Comparison of ENCODE assay signal across 12 mouse cellular contexts in genomic region chr7:129650717-129651116, GRCm38 (mm10). TPM values are rescaled to one million over a fixed set of nuclear protein-coding genes. Genes with fewer than 3 reads are reported as not detected.
DNase-seq lines count a peak whose midpoint lies in the region; ATAC-seq and TF ChIP-seq lines count a peak whose summit lies in the region.
"Had no signal": no experiment of that assay in that cellular context is flagged by ENCODE, and none has a peak within 500 bp of the region (broad histone marks: within the 10 kb centered on the region; RNA-seq: fewer than 3 reads in every experiment).

No protein-coding gene starts in this region.

- H3K9me3 ChIP-seq in heart, embryonic 13.5 days, result no peaks in the 10 kb centered on the region
- H3K9me3 ChIP-seq in embryonic facial prominence, embryonic 14.5 days (ENCODE audit: control insufficient read depth, low read length), result no peaks in the 10 kb centered on the region
- no peaks in the 10 kb centered on the region for H3K9me3 ChIP-seq in stomach, embryonic 14.5 days (ENCODE audit: control insufficient read depth, low read depth, low read length)
- H3K9me3 ChIP-seq: heart, embryonic 12.5 days had no signal

- H3K4me3 ChIP-seq in heart, embryonic 13.5 days, result no peak overlapping the region
- no peak overlapping the region for H3K4me3 ChIP-seq in heart, adult 2 months
- no peak overlapping the region for H3K4me3 ChIP-seq in embryonic facial prominence, embryonic 14.5 days (ENCODE audit: low read depth, low read length)
- no peak overlapping the region for H3K4me3 ChIP-seq in stomach, embryonic 14.5 days (ENCODE audit: low read depth, low read length)
- H3K4me3 ChIP-seq: heart, embryonic 12.5 days had no signal

- 0 out of 2 replicates have a peak overlapping the region, but pooled peaks have one; percentile 12 for H3K27ac ChIP-seq in heart, embryonic 13.5 days (replicated peaks)
- no peak overlapping the region for H3K27ac ChIP-seq in heart, adult 2 months
- H3K27ac ChIP-seq in embryonic facial prominence, embryonic 14.5 days (replicated peaks; ENCODE audit: low read depth, low read length), result peak overlapping the region; percentile 65
- H3K27ac ChIP-seq in stomach, embryonic 14.5 days (ENCODE audit: low read length), result peak overlapping the region; percentile 63; the same call in 1 of the 2 replicates
- H3K27ac ChIP-seq: liver, embryonic 14.5 days had no signal

- no peaks in the 10 kb centered on the region for H3K79me2 ChIP-seq in heart, adult 2 months (replicated peaks; ENCODE audit: control insufficient read depth, insufficient read depth, low read length)

- ATAC-seq in heart, embryonic 13.5 days (ENCODE audit: extremely low read depth, insufficient number of reproducible peaks, low FRiP score, low TSS enrichment), result no peak
- no peak for ATAC-seq in embryonic facial prominence, embryonic 14.5 days (ENCODE audit: low read depth)
- ATAC-seq in stomach, embryonic 14.5 days (ENCODE audit: insufficient number of reproducible peaks, insufficient read depth, low FRiP score, low read depth), result no peak

- TF ChIP-seq POLR2A in heart, adult 2 months (IDR thresholded peaks at IDR 0.05; ENCODE audit: insufficient read depth, low read depth, low read length), result no peak

- WGBS in heart, embryonic 13.5 days, result 63% methylated on average over 5 of the region's 5 CpGs
- 70% methylated on average over 5 of the region's 5 CpGs for WGBS in heart, adult 2 months
- 73% methylated on average over 5 of the region's 5 CpGs for WGBS in embryonic facial prominence, embryonic 14.5 days
- 82% methylated on average over 5 of the region's 5 CpGs for WGBS in stomach, embryonic 14.5 days

- H3K36me3 ChIP-seq in heart, embryonic 13.5 days, result no peaks in the 10 kb centered on the region
- H3K36me3 ChIP-seq in heart, adult 2 months (ENCODE audit: control insufficient read depth, insufficient read depth, low read length), result no peaks in the 10 kb centered on the region
- H3K36me3 ChIP-seq in embryonic facial prominence, embryonic 14.5 days (ENCODE audit: control insufficient read depth, insufficient read depth, low read length), result no peaks in the 10 kb centered on the region
- no peaks in the 10 kb centered on the region for H3K36me3 ChIP-seq in stomach, embryonic 14.5 days (ENCODE audit: control insufficient read depth, insufficient read depth, low read length)
- H3K36me3 ChIP-seq: heart, embryonic 12.5 days had no signal

- TF ChIP-seq CTCF in heart, adult 2 months (IDR thresholded peaks at IDR 0.05), result no peak

- intact Hi-C loops in heart, adult 2 months (cut with DNase I), result no loop called here

- DNase-seq in heart, adult 2 months, result no peak
- peak; percentile 60 for DNase-seq in lung, postnatal 10 days
- DNase-seq in lung, postnatal 14 days, result no peak
- DNase-seq in embryonic facial prominence, embryonic 14.5 days (ENCODE audit: low spot score), result peak; percentile 49
- DNase-seq in right cerebral cortex, postnatal 10 days (ENCODE audit: low spot score in 2 of 2), result no peak
- DNase-seq: cerebellum, postnatal 36 days; kidney, adult 2 months; thymus, postnatal 14 days had no signal

- peaks cover 9% of the 10 kb centered on the region; the same call in 1 of the 2 replicates for H3K27me3 ChIP-seq in heart, embryonic 13.5 days (replicated peaks)
- H3K27me3 ChIP-seq in heart, adult 2 months (ENCODE audit: control insufficient read depth, insufficient read depth, low read length), result no peaks in the 10 kb centered on the region
- H3K27me3 ChIP-seq in embryonic facial prominence, embryonic 14.5 days (replicated peaks; ENCODE audit: control insufficient read depth, insufficient read depth, low read length), result no peaks in the 10 kb centered on the region
- no peaks in the 10 kb centered on the region for H3K27me3 ChIP-seq in stomach, embryonic 14.5 days (ENCODE audit: control insufficient read depth, insufficient read depth, low read length)

- peaks cover 28% of the 10 kb centered on the region for H3K4me1 ChIP-seq in heart, embryonic 13.5 days
- H3K4me1 ChIP-seq in heart, adult 2 months (ENCODE audit: control insufficient read depth, insufficient read depth, low read length), result no peaks in the 10 kb centered on the region
- H3K4me1 ChIP-seq in embryonic facial prominence, embryonic 14.5 days (ENCODE audit: control insufficient read depth, insufficient read depth, low read length), result peaks cover 5% of the 10 kb centered on the region; the same call in 1 of the 2 replicates
- H3K4me1 ChIP-seq in stomach, embryonic 14.5 days (ENCODE audit: control insufficient read depth, insufficient read depth, low read length), result peaks cover 8% of the 10 kb centered on the region
- H3K4me1 ChIP-seq: heart, embryonic 12.5 days had no signal

- H3K9ac ChIP-seq in heart, embryonic 13.5 days, result no peak overlapping the region
- no peak overlapping the region for H3K9ac ChIP-seq in heart, adult 2 months (ENCODE audit: low read depth, low read length)
- H3K9ac ChIP-seq in embryonic facial prominence, embryonic 14.5 days (ENCODE audit: low read depth, low read length), result no peak overlapping the region
- no peak overlapping the region for H3K9ac ChIP-seq in stomach, embryonic 14.5 days (replicated peaks; ENCODE audit: low read depth, low read length)
- H3K9ac ChIP-seq: heart, embryonic 12.5 days; liver, embryonic 14.5 days had no signal

- H3K4me2 ChIP-seq in heart, embryonic 13.5 days, result no peak overlapping the region
- no peak overlapping the region for H3K4me2 ChIP-seq in embryonic facial prominence, embryonic 14.5 days (ENCODE audit: low read depth, low read length)
- no peak overlapping the region for H3K4me2 ChIP-seq in stomach, embryonic 14.5 days (replicated peaks; ENCODE audit: low read depth, low read length)
- H3K4me2 ChIP-seq: heart, embryonic 12.5 days had no signal

- no peak for TF ChIP-seq EP300 in heart, adult 2 months (IDR thresholded peaks at IDR 0.05; ENCODE audit: insufficient read depth, low read depth, low read length)

RNA-seq across cellular contexts. Expression of gene Wdr11, which starts 59.1 kb away (rescaled TPM):
- polyA plus RNA-seq in heart, embryonic 13.5 days (2015; fragmentation: Nextera tagmentation; extraction: Ambion mirVana), result 24.8 and 25.8 TPM in 2 replicates
- total RNA-seq in heart, adult 2 months (2021), result 10 to 100 TPM; 19.9 to 20.7 TPM
- 13.0 and 17.3 TPM in 2 replicates for polyA plus RNA-seq in heart, adult 2 months (2012; rRNA removed)
- 34.6 and 38.5 TPM in 2 replicates for polyA plus RNA-seq in embryonic facial prominence, embryonic 14.5 days (2014; fragmentation: Nextera tagmentation; extraction: Ambion mirVana)
- 38.4 and 39.2 TPM in 2 replicates for polyA plus RNA-seq in stomach, embryonic 14.5 days (2014; fragmentation: Nextera tagmentation; extraction: Ambion mirVana)

Comparison
In these comparisons a context has a peak if more than half of its experiments do, and no peak if none do; other contexts are left out.
1. DNase-seq: peak in lung, postnatal 10 days (single experiment) and embryonic facial prominence, embryonic 14.5 days (single experiment); none in heart, adult 2 months (0 of 2), lung, postnatal 14 days (single experiment) and right cerebral cortex, postnatal 10 days (0 of 2).